Mouse (Mus musculus) forebrain, postnatal 0 days (tissue): ENCODE measurements around the gene Bpi. TPM values are rescaled to one million over a fixed set of nuclear protein-coding genes. Genes with fewer than 3 reads are reported as not detected.

Source experiments
- ATAC-seq: fragments of 200-750 bp; cut with Nextera tagmentation; 2 replicates; pipeline ENCODE4 v1.8.0; 2017; ENCODE audit warnings: mild to moderate bottlenecking, moderate library complexity
- DNase-seq: peaks from one replicate; pipeline ENCODE4 v3.0.0-alpha.2; 2015
- H3K27ac ChIP-seq: fragments of 300-500 bp; sonication (generic); 2 replicates; pipeline ENCODE4 v1.5.1; 2014; ENCODE audit warnings: low read depth, mild to moderate bottlenecking, antibody characterized with exemption, low read length, moderate library complexity, mixed read lengths
- H3K27me3 ChIP-seq: fragments of 300-500 bp; sonication (generic); 2 replicates; pipeline ENCODE4 v1.6.1; 2014; ENCODE audit warnings: mild to moderate bottlenecking, low read length, mixed read lengths; ENCODE audit not compliant: insufficient read depth
- H3K36me3 ChIP-seq: fragments of 300-500 bp; sonication (generic); 2 replicates; pipeline ENCODE4 v1.6.1; 2014; ENCODE audit warnings: mild to moderate bottlenecking, moderate library complexity; ENCODE audit not compliant: insufficient read depth
- H3K4me1 ChIP-seq: fragments of 300-500 bp; sonication (generic); 2 replicates; pipeline ENCODE4 v1.6.1; 2014; ENCODE audit warnings: antibody characterized with exemption; ENCODE audit not compliant: insufficient read depth
- H3K4me2 ChIP-seq: fragments of 300-500 bp; sonication (generic); 2 replicates; pipeline ENCODE4 v1.6.1; 2014; ENCODE audit warnings: low read depth, mild to moderate bottlenecking, moderate library complexity
- H3K4me3 ChIP-seq: fragments of 300-500 bp; sonication (generic); 2 replicates; pipeline ENCODE4 v1.5.1; 2014; ENCODE audit warnings: low read depth, low read length, mixed read lengths
- H3K9ac ChIP-seq: fragments of 300-500 bp; sonication (generic); 2 replicates; pipeline ENCODE4 v1.6.1; 2014; ENCODE audit warnings: mild to moderate bottlenecking
- H3K9me3 ChIP-seq: fragments of 300-500 bp; sonication (generic); 2 replicates; pipeline ENCODE4 v1.6.1; 2016; ENCODE audit warnings: low read length
- CTCF ChIP-seq: sonication (generic); IDR thresholded peaks from 2 replicates; pipeline ENCODE4 v1.5.1; 2016; ENCODE audit warnings: antibody characterized with exemption, control low read depth, low read depth
- WGBS: fragments of 180-500 bp; shearing (Covaris S2); extraction: QIAGEN DNeasy Blood & Tissue Kit; methylation state at CpG from one replicate; pipeline ENCODE4 v1.1.7; 2014; 5-methylcytosine and 5-hydroxymethylcytosine counted together
- polyA plus RNA-seq: library from polyadenylated mRNA; unstranded; fragments of >200 nt; fragmentation: Nextera tagmentation; extraction: Ambion mirVana; gene quantifications from 2 replicates; pipeline ENCODE4 v1.2.1, GENCODE M21; 2015
- total RNA-seq: library from RNA; depleted of rRNA; stranded (reverse); fragments of >200 nt; gene quantifications from 2 replicates; pipeline ENCODE4 v1.2.3, GENCODE M21; 2014

The Bpi gene
- total and polyA plus RNA-seq, 2 experiments from 2014 or later = not detected

DNA sequence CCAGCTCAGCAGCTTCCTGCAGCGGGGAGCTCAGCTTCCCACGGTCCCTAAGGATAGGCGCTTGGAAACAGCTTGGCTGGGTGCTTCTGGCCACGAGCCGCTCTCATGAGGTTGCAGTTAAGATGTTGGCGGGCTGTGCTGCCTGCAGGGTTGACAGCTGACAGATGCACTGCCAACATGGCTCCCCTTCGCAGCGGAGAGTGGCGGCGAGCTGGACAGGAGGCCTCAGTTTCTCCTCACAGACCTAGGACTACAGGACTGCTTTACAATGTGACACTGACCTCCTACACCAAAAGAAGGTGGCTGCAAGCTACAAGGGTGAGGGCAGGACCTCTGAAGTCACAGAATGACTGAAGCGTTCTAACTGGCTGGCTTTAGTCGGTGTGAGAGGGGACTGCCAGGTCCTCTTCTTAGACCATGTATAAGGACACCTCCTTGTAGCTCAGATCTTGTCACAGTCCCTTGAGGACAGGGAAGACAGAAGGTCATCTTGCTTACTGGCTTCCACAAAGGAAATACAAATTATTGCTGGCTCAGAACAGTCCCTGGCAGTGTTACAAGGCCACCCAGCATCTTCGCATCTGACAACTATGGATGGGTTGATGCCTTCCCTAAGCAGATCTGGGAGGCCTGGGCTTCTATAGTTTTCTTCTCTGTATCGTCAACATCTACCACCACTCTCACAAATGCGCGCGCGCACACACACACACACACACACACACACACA, 15.6 kb upstream of the Bpi start:
- no peaks in the 10 kb centered on the region for H3K4me1 ChIP-seq
- no peak for TF ChIP-seq CTCF
- no peak overlapping the region for H3K4me2 ChIP-seq
- no peak overlapping the region for H3K27ac ChIP-seq
- H3K36me3 ChIP-seq = no peaks in the 10 kb centered on the region
- ATAC-seq (peak; percentile 71), DNase-seq (peak; percentile 63)
- 73% methylated on average over 18 of the region's 18 CpGs for WGBS
- H3K9me3 ChIP-seq = no peaks in the 10 kb centered on the region
- no peak overlapping the region for H3K9ac ChIP-seq
- H3K27me3 ChIP-seq = no peaks in the 10 kb centered on the region
- H3K4me3 ChIP-seq = no peak overlapping the region

DNA sequence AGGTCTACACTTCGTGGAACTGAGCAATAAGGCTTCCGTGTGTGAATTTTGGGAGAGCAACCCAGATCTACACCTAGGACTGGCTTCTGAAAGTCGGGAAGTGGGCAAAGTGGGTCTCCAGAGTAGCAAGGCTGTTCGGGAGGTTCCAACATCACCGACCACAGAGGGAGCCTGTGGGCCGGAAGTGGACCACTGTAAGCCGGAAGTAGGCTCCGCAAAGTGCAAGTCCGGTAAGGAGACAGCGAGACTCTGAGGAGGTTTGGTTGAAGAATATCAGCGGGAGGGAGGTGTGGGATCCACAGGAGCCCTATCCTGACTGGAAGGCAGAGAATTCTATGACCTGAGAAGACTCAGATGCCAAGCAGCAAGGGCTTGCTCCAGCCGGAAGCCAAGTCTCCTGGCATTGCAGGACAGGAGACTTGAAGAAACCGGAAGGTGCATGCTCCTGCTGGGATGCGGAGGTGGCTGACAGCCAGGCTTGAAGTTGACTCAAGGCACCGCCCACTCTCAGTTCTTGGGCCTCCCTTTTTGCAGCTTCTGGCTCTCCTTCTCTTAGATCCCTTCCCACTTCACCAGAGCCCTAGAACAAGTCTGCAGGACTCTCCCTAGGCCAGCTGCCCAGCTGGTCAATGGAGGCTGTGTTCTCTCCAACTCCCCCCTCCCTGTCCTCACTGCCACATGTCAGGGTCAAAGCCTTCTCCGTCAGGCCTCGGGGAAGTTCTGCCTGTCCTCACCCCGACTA, 14.6 kb upstream of the Bpi start:
- no peak overlapping the region for H3K4me3 ChIP-seq
- no peaks in the 10 kb centered on the region for H3K27me3 ChIP-seq
- H3K9ac ChIP-seq = no peak overlapping the region
- no peak for ATAC-seq
- no peak overlapping the region for H3K4me2 ChIP-seq
- no peak for DNase-seq
- H3K36me3 ChIP-seq = no peaks in the 10 kb centered on the region
- no peak overlapping the region for H3K27ac ChIP-seq
- TF ChIP-seq CTCF = no peak
- H3K4me1 ChIP-seq = no peaks in the 10 kb centered on the region
- WGBS = 78% methylated on average over 18 of the region's 18 CpGs
- H3K9me3 ChIP-seq = no peaks in the 10 kb centered on the region

- H3K9ac ChIP-seq = no peak overlapping the region
- no peaks in the 10 kb centered on the region for H3K9me3 ChIP-seq
- ATAC-seq (no peak; the same call in 1 of the 2 replicates), DNase-seq (peak; percentile 10)
- H3K27ac ChIP-seq = no peak overlapping the region
- no peaks in the 10 kb centered on the region for H3K4me1 ChIP-seq
- H3K4me2 ChIP-seq = no peak overlapping the region
- H3K4me3 ChIP-seq = no peak overlapping the region
- H3K36me3 ChIP-seq = no peaks in the 10 kb centered on the region
- TF ChIP-seq CTCF = no peak
- 44% methylated on average over 4 of the region's 4 CpGs for WGBS
- no peaks in the 10 kb centered on the region for H3K27me3 ChIP-seq
These were observed 12.6 kb upstream of the Bpi start for GRCm38 (mm10) chr2:158245072-158245817.

DNA sequence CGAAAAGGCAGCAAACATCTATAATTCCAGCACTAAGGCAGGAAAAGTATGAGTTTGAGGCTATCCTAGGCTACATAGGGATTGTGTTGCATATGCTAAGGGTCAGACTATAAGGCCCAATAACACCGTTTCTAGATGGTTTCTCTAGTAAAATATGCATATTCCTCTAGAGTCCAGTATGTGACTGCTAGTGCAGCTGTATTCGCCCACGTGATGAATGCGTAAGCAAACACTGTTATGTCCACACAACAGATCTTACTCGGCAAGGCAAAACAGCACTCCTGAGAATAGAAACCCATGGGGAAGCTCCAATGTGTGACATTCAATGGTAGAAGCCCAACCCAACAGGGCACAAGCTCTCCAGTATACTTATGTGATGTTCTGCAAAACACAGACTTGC, 10.0 kb upstream of the Bpi start:
- Histone ChIP-seq H3K27me3 (no peaks in the 10 kb centered on the region), H3K4me1 (no peaks in the 10 kb centered on the region), H3K36me3 (no peaks in the 10 kb centered on the region), H3K9ac (no peak overlapping the region), H3K4me3 (no peak overlapping the region), H3K27ac (no peak overlapping the region), H3K9me3 (no peaks in the 10 kb centered on the region), H3K4me2 (no peak overlapping the region)
- WGBS = 86% methylated on average over 6 of the region's 6 CpGs
- TF ChIP-seq CTCF = no peak
- ATAC-seq (no peak), DNase-seq (no peak)

GRCm38 (mm10) chr2:158248318-158248717, 9.6 kb upstream of the Bpi start:
- Histone ChIP-seq H3K4me2 (no peak overlapping the region), H3K36me3 (no peaks in the 10 kb centered on the region), H3K9me3 (no peaks in the 10 kb centered on the region), H3K27me3 (no peaks in the 10 kb centered on the region), H3K4me3 (no peak overlapping the region), H3K27ac (no peak overlapping the region), H3K4me1 (no peaks in the 10 kb centered on the region), H3K9ac (no peak overlapping the region)
- ATAC-seq = no peak
- no peak for DNase-seq
- WGBS = 76% methylated on average over 7 of the region's 7 CpGs
- no peak for TF ChIP-seq CTCF

DNA sequence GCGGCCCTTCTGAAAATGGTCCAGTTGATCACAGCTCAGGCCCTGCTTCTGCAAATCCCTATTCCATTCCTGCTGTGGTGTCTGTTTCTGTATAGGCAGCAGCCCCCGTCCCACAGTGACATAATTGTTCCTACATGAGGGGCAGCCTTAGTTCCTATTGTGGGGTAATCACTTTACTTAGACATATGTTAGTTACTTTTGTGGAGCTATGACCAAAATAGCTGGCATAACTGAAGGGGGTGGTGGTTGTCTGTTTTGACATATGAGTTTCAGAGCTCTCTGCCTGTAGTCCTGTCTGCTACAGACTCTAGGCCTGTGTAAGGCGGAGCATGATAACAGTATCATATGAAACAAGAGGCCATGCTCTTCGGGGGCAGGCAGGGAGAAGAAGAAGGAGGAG, 7.3 kb upstream of the Bpi start:
- H3K4me1 ChIP-seq = no peaks in the 10 kb centered on the region
- TF ChIP-seq CTCF = no peak
- no peak overlapping the region for H3K27ac ChIP-seq
- H3K9ac ChIP-seq = no peak overlapping the region
- no peaks in the 10 kb centered on the region for H3K9me3 ChIP-seq
- no peak for DNase-seq
- no peak overlapping the region for H3K4me2 ChIP-seq
- no peak overlapping the region for H3K4me3 ChIP-seq
- WGBS = 79% methylated on average over 4 of the region's 4 CpGs
- no peaks in the 10 kb centered on the region for H3K27me3 ChIP-seq
- no peak for ATAC-seq
- no peaks in the 10 kb centered on the region for H3K36me3 ChIP-seq

GRCm38 (mm10) chr2:158253806-158254205, 4.1 kb upstream of the Bpi start:
- no peaks in the 10 kb centered on the region for H3K4me1 ChIP-seq
- DNase-seq (no peak), ATAC-seq (no peak)
- H3K27me3 ChIP-seq = no peaks in the 10 kb centered on the region
- no peak overlapping the region for H3K9ac ChIP-seq
- H3K36me3 ChIP-seq = no peaks in the 10 kb centered on the region
- 74% methylated on average over 5 of the region's 5 CpGs for WGBS
- no peak for TF ChIP-seq CTCF
- no peak overlapping the region for H3K4me2 ChIP-seq
- H3K4me3 ChIP-seq = no peak overlapping the region
- H3K9me3 ChIP-seq = no peaks in the 10 kb centered on the region
- no peak overlapping the region for H3K27ac ChIP-seq
